Mouse (Mus musculus): ENCODE measurements at regions not wholly inside any gene's neighbourhood (a gene's known extent, or its start where the extent isn't known, plus 50 kb on each side); places are given as distances from the start of the nearest gene placed in this dataset.

DNA sequence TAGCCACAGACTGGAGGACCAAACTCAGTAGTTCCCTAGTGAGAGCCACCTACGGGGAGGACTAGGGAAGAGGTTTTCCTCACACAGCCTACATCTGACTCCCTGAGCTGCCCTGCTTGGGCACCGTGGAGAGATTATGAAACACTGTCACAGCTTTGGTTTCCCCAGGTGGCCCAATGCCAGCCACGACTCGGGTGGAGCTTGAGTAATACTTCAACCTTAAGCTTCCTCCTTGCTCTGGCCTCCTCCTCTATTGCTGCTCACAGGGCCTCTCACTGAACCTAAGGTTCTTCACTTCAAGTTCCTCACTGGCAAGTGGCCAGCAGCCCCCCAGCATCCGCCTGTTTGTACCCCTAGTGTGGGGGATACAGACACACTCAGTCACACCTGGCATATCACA is 224.9 kb upstream of the Rpl38 start:
- TF ChIP-seq GATA1 (IDR thresholded peaks at IDR 0.05; ENCODE audit: low read length) (no peak), TAL1 (IDR thresholded peaks at IDR 0.05; ENCODE audit: low read length) (no peak)
- Histone ChIP-seq H3K4me1 (ENCODE audit: control insufficient read depth) (peaks cover 28% of the 10 kb centered on the region), H3K36me3 (ENCODE audit: control insufficient read depth) (no peaks in the 10 kb centered on the region), H3K9me3 (ENCODE audit: control insufficient read depth, low read length) (no peaks in the 10 kb centered on the region; the same call in 1 of the 2 replicates), H3K4me3 (replicated peaks) (no peak overlapping the region), H3K27me3 (ENCODE audit: control insufficient read depth) (no peaks in the 10 kb centered on the region)

DNA sequence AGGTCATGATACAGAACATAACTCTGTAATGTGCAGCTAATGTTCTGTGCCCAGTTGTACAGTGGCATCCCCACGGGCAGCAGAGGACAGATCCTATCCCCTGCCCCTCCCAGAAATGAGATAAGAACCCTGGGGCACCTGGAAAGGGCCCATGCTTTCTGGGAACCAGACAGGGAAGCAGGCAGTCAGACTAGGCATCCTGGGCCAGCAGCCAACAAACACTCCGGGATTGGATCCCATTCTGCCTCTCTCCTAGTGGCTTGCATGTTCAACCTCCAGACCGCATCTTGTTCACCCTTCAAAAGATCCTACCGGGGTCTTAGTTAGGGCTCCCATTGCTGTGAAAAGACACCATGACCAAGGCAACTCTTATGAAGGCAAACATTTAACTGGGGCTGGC is 229.0 kb upstream of the Rpl38 start:
- TF ChIP-seq TAL1 (IDR thresholded peaks at IDR 0.05; ENCODE audit: low read length): no peak
- TF ChIP-seq GATA1 (IDR thresholded peaks at IDR 0.05; ENCODE audit: low read length): no peak
- no peaks in the 10 kb centered on the region for H3K27me3 ChIP-seq (ENCODE audit: control insufficient read depth)
- no peaks in the 10 kb centered on the region; the same call in 1 of the 2 replicates for H3K9me3 ChIP-seq (ENCODE audit: control insufficient read depth, low read length)
- H3K4me1 ChIP-seq (ENCODE audit: control insufficient read depth): peaks cover 12% of the 10 kb centered on the region
- no peaks in the 10 kb centered on the region for H3K36me3 ChIP-seq (ENCODE audit: control insufficient read depth)
- no peak overlapping the region for H3K4me3 ChIP-seq (replicated peaks)

DNA sequence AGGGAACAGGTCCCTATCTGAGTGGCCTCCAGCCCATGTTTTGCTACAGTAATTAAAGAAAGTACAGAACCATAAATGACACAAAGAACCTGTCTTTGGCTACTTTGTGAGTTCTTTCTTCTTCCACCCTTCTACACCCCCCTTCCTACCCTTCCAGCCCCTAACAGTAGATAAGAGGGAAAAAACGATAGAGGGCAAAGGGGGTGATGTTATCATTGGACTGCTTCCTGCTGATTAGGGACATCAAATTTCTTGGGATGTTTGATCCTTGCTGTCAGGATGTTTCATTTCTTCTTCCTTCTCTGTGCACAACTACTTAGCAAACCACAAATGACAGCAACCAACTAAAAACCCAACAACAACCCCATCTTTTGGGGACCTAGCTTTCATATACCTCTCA is 232.5 kb upstream of the Rpl38 start:
- Histone ChIP-seq H3K27me3 (ENCODE audit: control insufficient read depth) (no peaks in the 10 kb centered on the region), H3K9me3 (ENCODE audit: control insufficient read depth, low read length) (no peaks in the 10 kb centered on the region; the same call in 1 of the 2 replicates), H3K4me3 (replicated peaks) (no peak overlapping the region), H3K36me3 (ENCODE audit: control insufficient read depth) (no peaks in the 10 kb centered on the region), H3K4me1 (ENCODE audit: control insufficient read depth) (no peaks in the 10 kb centered on the region)
- TF ChIP-seq TAL1 (IDR thresholded peaks at IDR 0.05; ENCODE audit: low read length) (no peak), GATA1 (IDR thresholded peaks at IDR 0.05; ENCODE audit: low read length) (no peak)

DNA sequence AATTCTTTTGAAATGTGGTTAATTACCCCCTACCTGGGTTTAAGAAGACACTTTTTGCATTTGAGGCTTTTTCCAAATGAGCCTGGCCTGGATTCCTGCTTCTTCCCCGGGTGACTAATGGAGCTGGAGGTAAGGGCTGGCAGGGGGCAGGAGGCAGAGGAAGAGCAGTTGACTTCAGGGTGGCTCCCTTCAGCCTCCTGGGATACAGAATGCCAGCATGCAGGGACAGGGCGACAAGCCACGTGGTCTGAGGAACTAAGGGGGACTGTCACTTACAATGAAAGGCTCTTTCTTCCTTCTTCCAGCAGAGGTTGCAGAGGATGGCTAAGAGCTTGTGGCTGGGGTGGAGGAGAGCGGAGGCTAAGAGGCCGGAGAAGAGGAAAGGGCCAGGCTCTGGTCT is 234.8 kb upstream of the Rpl38 start:
- Histone ChIP-seq H3K27me3 (ENCODE audit: control insufficient read depth) (no peaks in the 10 kb centered on the region), H3K9me3 (ENCODE audit: control insufficient read depth, low read length) (no peaks in the 10 kb centered on the region), H3K36me3 (ENCODE audit: control insufficient read depth) (no peaks in the 10 kb centered on the region), H3K4me1 (ENCODE audit: control insufficient read depth) (no peaks in the 10 kb centered on the region), H3K4me3 (replicated peaks) (no peak overlapping the region)
- no peak for TF ChIP-seq TAL1 (IDR thresholded peaks at IDR 0.05; ENCODE audit: low read length)
- TF ChIP-seq GATA1 (IDR thresholded peaks at IDR 0.05; ENCODE audit: low read length): no peak

DNA sequence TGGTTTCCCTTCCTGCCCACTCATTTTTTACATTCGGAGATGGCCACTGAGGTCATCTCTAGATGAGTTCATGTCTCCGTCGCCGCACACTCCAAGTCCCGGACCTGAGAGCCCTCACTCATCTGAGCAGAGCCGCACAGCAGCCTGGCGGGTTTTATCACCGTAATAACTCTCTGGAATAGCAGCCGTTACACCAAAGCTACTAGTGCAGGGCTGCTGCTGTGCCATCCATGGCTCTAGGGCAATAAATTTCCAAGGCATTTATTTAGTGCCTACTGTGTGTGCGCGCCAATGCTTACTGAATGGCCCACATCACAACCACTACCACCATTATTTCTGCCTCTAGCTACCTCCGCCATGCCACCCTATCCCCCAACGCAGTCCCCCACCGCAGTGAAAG is 242.9 kb upstream of the Rpl38 start:
- H3K9me3 ChIP-seq (ENCODE audit: control insufficient read depth, low read length): no peaks in the 10 kb centered on the region
- TF ChIP-seq GATA1 (IDR thresholded peaks at IDR 0.05; ENCODE audit: low read length) (no peak), TAL1 (IDR thresholded peaks at IDR 0.05; ENCODE audit: low read length) (no peak)
- no peaks in the 10 kb centered on the region for H3K36me3 ChIP-seq (ENCODE audit: control insufficient read depth)
- no peak overlapping the region for H3K4me3 ChIP-seq (replicated peaks)
- H3K4me1 ChIP-seq (ENCODE audit: control insufficient read depth): no peaks in the 10 kb centered on the region
- H3K27me3 ChIP-seq (ENCODE audit: control insufficient read depth): no peaks in the 10 kb centered on the region

DNA sequence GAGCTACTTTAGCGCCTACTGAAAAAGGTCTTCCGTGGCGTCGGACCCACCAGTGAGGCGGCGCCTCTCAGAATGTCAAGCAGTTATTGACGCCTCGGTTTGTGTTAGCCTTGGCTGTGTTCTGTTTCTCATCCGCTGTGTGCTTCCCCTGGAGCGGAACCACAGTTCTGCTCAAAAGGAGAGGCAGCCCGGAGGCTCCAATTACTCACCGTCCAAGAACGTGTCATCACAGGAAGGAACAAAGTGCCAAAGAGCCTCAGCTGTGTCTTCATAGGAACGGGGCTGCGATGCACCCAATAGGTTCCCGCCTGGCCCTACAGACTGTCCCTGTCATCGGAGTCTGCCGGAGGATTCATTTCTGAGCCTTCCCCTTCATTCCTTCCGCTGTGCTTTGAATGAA is 245.0 kb upstream of the Rpl38 start:
- Histone ChIP-seq H3K4me3 (replicated peaks) (no peak overlapping the region), H3K4me1 (ENCODE audit: control insufficient read depth) (no peaks in the 10 kb centered on the region), H3K36me3 (ENCODE audit: control insufficient read depth) (no peaks in the 10 kb centered on the region), H3K9me3 (ENCODE audit: control insufficient read depth, low read length) (peaks cover 5% of the 10 kb centered on the region), H3K27me3 (ENCODE audit: control insufficient read depth) (no peaks in the 10 kb centered on the region)
- TF ChIP-seq GATA1 (IDR thresholded peaks at IDR 0.05; ENCODE audit: low read length) (no peak), TAL1 (IDR thresholded peaks at IDR 0.05; ENCODE audit: low read length) (no peak)

DNA sequence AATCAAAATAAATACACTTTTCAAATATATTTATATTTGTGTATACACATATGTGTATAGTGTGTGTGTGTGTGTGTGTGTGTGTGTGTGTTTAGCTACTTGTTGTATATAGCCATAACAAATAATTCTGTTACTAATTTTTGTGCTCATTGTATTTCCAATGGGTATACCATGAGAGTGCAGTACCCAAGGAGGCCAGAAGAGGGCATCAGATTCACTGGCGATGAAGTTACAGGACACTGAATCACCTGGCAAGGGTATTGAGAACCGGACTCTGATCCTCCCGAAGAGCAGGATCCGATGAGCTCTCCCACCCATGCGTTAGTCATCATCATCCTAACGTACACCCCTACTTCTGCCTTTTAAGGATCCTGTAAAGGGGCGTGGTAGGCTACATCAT is 249.3 kb upstream of the Rpl38 start:
- no peaks in the 10 kb centered on the region for H3K27me3 ChIP-seq (ENCODE audit: control insufficient read depth)

DNA sequence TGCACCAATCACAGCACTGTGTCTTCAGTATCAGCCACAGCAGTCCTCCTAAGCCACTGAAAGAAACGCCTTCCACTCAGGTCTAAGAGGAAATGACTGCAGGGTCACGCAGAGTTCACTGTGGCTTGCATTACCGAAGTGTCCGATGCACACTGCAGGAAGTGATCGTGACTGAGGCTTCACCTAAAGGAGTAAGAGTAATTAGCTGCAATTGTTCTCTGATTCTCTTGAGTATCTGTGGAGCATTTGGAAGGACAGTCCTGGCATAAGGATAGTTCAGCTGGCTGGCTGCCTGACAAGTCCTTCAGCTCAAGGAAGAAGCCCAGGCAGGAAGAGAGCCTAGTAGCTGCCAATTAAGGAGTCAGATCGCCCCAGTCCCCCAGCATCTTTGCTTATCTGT is 252.2 kb upstream of the Rpl38 start:
- no peak for TF ChIP-seq TAL1 (IDR thresholded peaks at IDR 0.05; ENCODE audit: low read length)
- TF ChIP-seq GATA1 (IDR thresholded peaks at IDR 0.05; ENCODE audit: low read length): no peak
- no peaks in the 10 kb centered on the region for H3K27me3 ChIP-seq (ENCODE audit: control insufficient read depth)
- no peaks in the 10 kb centered on the region for H3K4me1 ChIP-seq (ENCODE audit: control insufficient read depth)
- H3K9me3 ChIP-seq (ENCODE audit: control insufficient read depth, low read length): peaks cover 9% of the 10 kb centered on the region
- H3K4me3 ChIP-seq (replicated peaks): no peak overlapping the region
- no peaks in the 10 kb centered on the region for H3K36me3 ChIP-seq (ENCODE audit: control insufficient read depth)

More for the DNA sequence above, 249.3 kb upstream of the Rpl38 start:
- Histone ChIP-seq H3K4me3 (replicated peaks) (no peak overlapping the region), H3K9me3 (ENCODE audit: control insufficient read depth, low read length) (peaks cover 9% of the 10 kb centered on the region), H3K36me3 (ENCODE audit: control insufficient read depth) (no peaks in the 10 kb centered on the region), H3K4me1 (ENCODE audit: control insufficient read depth) (no peaks in the 10 kb centered on the region)
- no peak for TF ChIP-seq GATA1 (IDR thresholded peaks at IDR 0.05; ENCODE audit: low read length)
- no peak for TF ChIP-seq TAL1 (IDR thresholded peaks at IDR 0.05; ENCODE audit: low read length)

DNA sequence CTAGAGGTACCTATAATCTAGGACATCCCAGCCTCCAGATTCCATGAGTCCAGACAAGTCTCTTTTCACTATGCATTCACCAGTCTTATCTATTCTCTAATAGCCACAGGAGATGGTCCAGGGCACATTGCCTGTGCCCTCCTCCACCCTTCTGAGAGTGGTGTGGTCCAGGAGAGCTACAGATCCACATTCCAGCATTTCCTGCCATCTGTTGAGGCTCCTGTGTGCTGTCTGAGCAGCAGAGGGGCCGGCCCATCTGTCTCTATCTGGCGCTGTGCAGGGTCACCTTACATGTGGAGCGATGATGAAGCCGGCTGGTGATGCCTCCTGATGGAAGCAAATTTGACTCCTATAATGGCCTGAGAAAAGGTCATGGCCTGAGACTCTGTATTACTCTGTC is 263.9 kb upstream of the Rpl38 start:
- H3K4me1 ChIP-seq (ENCODE audit: control insufficient read depth): no peaks in the 10 kb centered on the region
- no peaks in the 10 kb centered on the region for H3K36me3 ChIP-seq (ENCODE audit: control insufficient read depth)
- H3K9me3 ChIP-seq (ENCODE audit: control insufficient read depth, low read length): no peaks in the 10 kb centered on the region
- H3K4me3 ChIP-seq (replicated peaks): no peak overlapping the region
- no peaks in the 10 kb centered on the region for H3K27me3 ChIP-seq (ENCODE audit: control insufficient read depth)
- TF ChIP-seq GATA1 (IDR thresholded peaks at IDR 0.05; ENCODE audit: low read length): no peak
- TF ChIP-seq TAL1 (IDR thresholded peaks at IDR 0.05; ENCODE audit: low read length): no peak

DNA sequence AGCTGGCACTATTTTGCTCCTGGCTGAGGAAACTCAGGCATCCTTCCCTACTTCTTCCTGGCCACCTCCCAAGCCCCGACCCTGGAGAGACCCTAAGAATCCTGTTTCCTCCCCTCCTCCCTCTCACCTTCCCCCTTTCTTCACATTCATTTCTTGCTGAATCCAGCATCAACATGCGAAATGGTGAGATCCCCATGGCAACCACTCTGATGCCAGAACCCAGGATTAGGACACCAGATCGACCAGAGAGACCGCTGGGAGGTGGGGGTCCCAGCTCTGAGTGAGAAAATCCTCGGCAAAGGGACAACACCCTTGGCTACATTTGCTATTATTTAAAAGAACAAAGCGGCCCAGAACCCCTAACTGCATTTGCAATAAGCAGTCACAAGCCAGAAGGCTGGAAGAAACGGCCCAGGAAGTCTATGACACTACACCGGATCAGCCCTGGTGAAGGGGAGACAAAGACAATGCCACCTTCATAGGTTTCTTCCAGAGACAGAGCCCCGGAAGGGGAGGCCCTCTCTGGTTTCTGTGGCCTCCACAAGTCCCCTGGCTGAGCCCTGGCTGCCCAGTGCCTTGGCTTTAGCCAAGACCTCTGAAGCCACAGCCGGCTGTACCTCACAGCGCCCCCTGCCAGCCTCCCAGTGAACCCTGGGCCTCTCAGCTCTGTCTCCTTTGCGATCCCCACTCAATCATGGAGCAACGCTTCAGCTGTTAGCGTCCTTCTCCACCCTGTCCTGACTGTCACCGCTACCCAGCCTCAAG is 265.6 kb upstream of the Rpl38 start:
- no peak overlapping the region for H3K4me3 ChIP-seq (replicated peaks)
- no peaks in the 10 kb centered on the region for H3K4me1 ChIP-seq (ENCODE audit: control insufficient read depth)
- no peaks in the 10 kb centered on the region for H3K9me3 ChIP-seq (ENCODE audit: control insufficient read depth, low read length)
- no peaks in the 10 kb centered on the region for H3K36me3 ChIP-seq (ENCODE audit: control insufficient read depth)
- no peaks in the 10 kb centered on the region for H3K27me3 ChIP-seq (ENCODE audit: control insufficient read depth)
- no peak for TF ChIP-seq TAL1 (IDR thresholded peaks at IDR 0.05; ENCODE audit: low read length)
- TF ChIP-seq GATA1 (IDR thresholded peaks at IDR 0.05; ENCODE audit: low read length): no peak
